Mouse (Mus musculus) heart, adult 18-20 months (tissue): ENCODE measurements at regions not wholly inside any gene's neighbourhood (a gene's known extent, or its start where the extent isn't known, plus 50 kb on each side); places are given as distances from the start of the nearest gene placed in this dataset.

Experiments used
- DNase-seq, 2 experiments: peaks; one replicate each; pipeline ENCODE4 v3.0.0; 2021 to 2022; ENCODE audit warnings: mixed read lengths in 1 of 2

- DNase-seq = no peak
Measured at GRCm38 (mm10) chr1:61050346-61050745, 72.6 kb downstream of the Icos start.

GRCm38 (mm10) chr1:61053676-61054075 lies 75.9 kb downstream of the Icos start:
- no peak for DNase-seq

- DNase-seq = no peak
Measured at GRCm38 (mm10) chr1:61054391-61054790, 76.7 kb downstream of the Icos start.

GRCm38 (mm10) chr1:61055176-61055575 lies 77.4 kb downstream of the Icos start:
- peak; percentile 11 to 69 for DNase-seq

GRCm38 (mm10) chr1:61059910-61060536 lies 82.3 kb downstream of the Icos start:
- no peak for DNase-seq

GRCm38 (mm10) chr1:61061892-61062460 lies 84.2 kb downstream of the Icos start:
- DNase-seq = no peak

- no peak for DNase-seq
Measured at GRCm38 (mm10) chr1:61068112-61068511, 90.4 kb downstream of the Icos start.

- DNase-seq = no peak
Measured at GRCm38 (mm10) chr1:61074127-61074526, 96.4 kb downstream of the Icos start.

GRCm38 (mm10) chr1:61075335-61075734 lies 97.6 kb downstream of the Icos start:
- no peak for DNase-seq

GRCm38 (mm10) chr1:61084732-61085131 lies 107.0 kb downstream of the Icos start:
- no peak for DNase-seq

GRCm38 (mm10) chr1:61086811-61087210 lies 109.1 kb downstream of the Icos start:
- DNase-seq = no peak

GRCm38 (mm10) chr1:61090801-61091200 lies 113.1 kb downstream of the Icos start:
- no peak for DNase-seq

- no peak for DNase-seq
Measured at GRCm38 (mm10) chr1:61095481-61096165, 117.9 kb downstream of the Icos start.

GRCm38 (mm10) chr1:61099341-61099740 lies 121.6 kb downstream of the Icos start:
- no peak for DNase-seq

- peak; percentile 6 to 18 for DNase-seq
Measured at GRCm38 (mm10) chr1:61101679-61102078, 124.0 kb downstream of the Icos start.

- DNase-seq = no peak
Measured at GRCm38 (mm10) chr1:61102346-61102745, 124.6 kb downstream of the Icos start.

- no peak for DNase-seq
Measured at GRCm38 (mm10) chr1:61103581-61103980, 125.9 kb downstream of the Icos start.

- DNase-seq = no peak
Measured at GRCm38 (mm10) chr1:61111731-61112309, 134.1 kb downstream of the Icos start.

GRCm38 (mm10) chr1:61117535-61117934 lies 139.8 kb downstream of the Icos start:
- no peak for DNase-seq

GRCm38 (mm10) chr1:61118071-61118470 lies 140.3 kb downstream of the Icos start:
- no peak for DNase-seq

GRCm38 (mm10) chr1:61121480-61121879 lies 143.8 kb downstream of the Icos start:
- DNase-seq = no peak

GRCm38 (mm10) chr1:61125127-61125526 lies 147.4 kb downstream of the Icos start:
- no peak for DNase-seq
